ENCODE assay signal across 8 mouse cellular contexts in genomic region chr1:131245089-131245856, GRCm38 (mm10). TPM values are rescaled to one million over a fixed set of nuclear protein-coding genes. Genes with fewer than 3 reads are reported as not detected.
A peak's percentile ranks its signal among the peaks of the same experiment; 100 is the strongest.
DNase-seq lines count a peak whose midpoint lies in the region; ATAC-seq lines count a peak whose summit lies in the region.

Rassf5 (minus strand) TSS chr1:131245258.

- H3K9ac ChIP-seq in hindbrain, embryonic 13.5 days: peak within 1 kb of the TSS; percentile 86

- peak within 1 kb of the TSS; percentile 96 for H3K4me2 ChIP-seq in hindbrain, embryonic 13.5 days

- H3K9me3 ChIP-seq in hindbrain, embryonic 13.5 days: no peaks in the 10 kb centered on the region

- ATAC-seq in hindbrain, embryonic 13.5 days (ENCODE audit: low FRiP score): peak; percentile 63

- H3K4me3 ChIP-seq in hindbrain, embryonic 13.5 days: peak within 1 kb of the TSS; percentile 73

- DNase-seq in MN1 (ENCODE audit: low spot score): peak; percentile 34
- peak; percentile 90 to 91 for DNase-seq in cerebellum, postnatal 10 days
- DNase-seq in frontal cortex, postnatal 25 days (ENCODE audit: low spot score in 2 of 2): peak; percentile 38 to 50
- DNase-seq in layer of hippocampus, postnatal 14 days (ENCODE audit: low spot score in 2 of 2): peak in 1 of 2 experiments; percentile 40
- DNase-seq in lung, postnatal 25 days (ENCODE audit: low spot score): peak; percentile 78
- DNase-seq in retina, embryonic 14.5 days (ENCODE audit: low spot score): peak; percentile 71
- DNase-seq in thymus, postnatal 4 days: peak; percentile 66

- H3K36me3 ChIP-seq in hindbrain, embryonic 13.5 days: no peaks in the 10 kb centered on the region

- peaks cover 36% of the 10 kb centered on the region for H3K4me1 ChIP-seq in hindbrain, embryonic 13.5 days (replicated peaks)

- peaks cover 49% of the 10 kb centered on the region for H3K27me3 ChIP-seq in hindbrain, embryonic 13.5 days

- WGBS in hindbrain, embryonic 13.5 days: 1% methylated on average over 53 of the region's 60 CpGs

- H3K27ac ChIP-seq in hindbrain, embryonic 13.5 days: no peak within 1 kb of the TSS

RNA-seq across cellular contexts. Expression of gene Rassf5, which starts in this region (rescaled TPM):
- polyA plus RNA-seq in hindbrain, embryonic 13.5 days (2015; fragmentation: Nextera tagmentation; extraction: Ambion mirVana): 2.6 TPM in 2 replicates
- total RNA-seq in layer of hippocampus, postnatal 14 days (2021): 10 to 100 TPM; 20.4 to 22.8 TPM
